Mouse (Mus musculus): ENCODE results near the gene Tspan33. TPM values are rescaled to one million over a fixed set of nuclear protein-coding genes. Genes with fewer than 3 reads are reported as not detected.

The Tspan33 gene
- polyA plus RNA-seq, 1 experiment from 2014 or later: 2.2 TPM

- 91% methylated on average over 5 of the region's 5 CpGs for WGBS
- Histone ChIP-seq H3K27ac (ENCODE audit: low read depth, low read length) (no peak overlapping the region), H3K9ac (ENCODE audit: low read length) (no peak overlapping the region), H3K27me3 (replicated peaks; ENCODE audit: control insufficient read depth, insufficient read depth, low read length) (no peaks in the 10 kb centered on the region), H3K4me3 (ENCODE audit: low read depth, low read length) (no peak overlapping the region), H3K36me3 (ENCODE audit: control insufficient read depth, insufficient read depth, low read length) (no peaks in the 10 kb centered on the region), H3K4me1 (ENCODE audit: control insufficient read depth, insufficient read depth, low read length) (no peaks in the 10 kb centered on the region; the same call in 1 of the 2 replicates), H3K9me3 (replicated peaks; ENCODE audit: control insufficient read depth, low read length) (no peaks in the 10 kb centered on the region), H3K4me2 (ENCODE audit: low read length) (no peak overlapping the region)
- no peak for ATAC-seq
- no peak for DNase-seq (ENCODE audit: low spot score)
Observed at GRCm38 (mm10) chr6:29704143-29704542, 10.1 kb downstream of the Tspan33 start.

GRCm38 (mm10) chr6:29707902-29708301, 13.9 kb downstream of the Tspan33 start:
- no peaks in the 10 kb centered on the region for H3K27me3 ChIP-seq (replicated peaks; ENCODE audit: control insufficient read depth, insufficient read depth, low read length)
- H3K36me3 ChIP-seq (ENCODE audit: control insufficient read depth, insufficient read depth, low read length): no peaks in the 10 kb centered on the region
- WGBS: 9% methylated on average over 2 of the region's 2 CpGs
- no peaks in the 10 kb centered on the region for H3K9me3 ChIP-seq (replicated peaks; ENCODE audit: control insufficient read depth, low read length)
- H3K4me2 ChIP-seq (ENCODE audit: low read length): no peak overlapping the region
- H3K27ac ChIP-seq (ENCODE audit: low read depth, low read length): peak overlapping the region; percentile 2; the same call in 1 of the 2 replicates
- H3K4me3 ChIP-seq (ENCODE audit: low read depth, low read length): no peak overlapping the region
- no peak overlapping the region for H3K9ac ChIP-seq (ENCODE audit: low read length)
- DNase-seq (ENCODE audit: low spot score): peak; percentile 53
- no peaks in the 10 kb centered on the region; the same call in 1 of the 2 replicates for H3K4me1 ChIP-seq (ENCODE audit: control insufficient read depth, insufficient read depth, low read length)
- peak; percentile 74; the same call in 1 of the 2 replicates for ATAC-seq

- H3K4me2 ChIP-seq (ENCODE audit: low read length): no peak overlapping the region
- no peaks in the 10 kb centered on the region for H3K36me3 ChIP-seq (ENCODE audit: control insufficient read depth, insufficient read depth, low read length)
- no peak for DNase-seq (ENCODE audit: low spot score)
- no peak overlapping the region for H3K27ac ChIP-seq (ENCODE audit: low read depth, low read length)
- H3K4me3 ChIP-seq (ENCODE audit: low read depth, low read length): no peak overlapping the region
- H3K9me3 ChIP-seq (replicated peaks; ENCODE audit: control insufficient read depth, low read length): no peaks in the 10 kb centered on the region
- H3K27me3 ChIP-seq (replicated peaks; ENCODE audit: control insufficient read depth, insufficient read depth, low read length): no peaks in the 10 kb centered on the region
- ATAC-seq: no peak
- WGBS: 56% methylated on average over 3 of the region's 3 CpGs
- H3K9ac ChIP-seq (ENCODE audit: low read length): no peak overlapping the region
- H3K4me1 ChIP-seq (ENCODE audit: control insufficient read depth, insufficient read depth, low read length): no peaks in the 10 kb centered on the region; the same call in 1 of the 2 replicates
Observed at GRCm38 (mm10) chr6:29711318-29711717, 17.3 kb downstream of the Tspan33 start.

- Histone ChIP-seq H3K27ac (ENCODE audit: low read depth, low read length) (no peak overlapping the region), H3K9ac (ENCODE audit: low read length) (no peak overlapping the region), H3K4me1 (ENCODE audit: control insufficient read depth, insufficient read depth, low read length) (no peaks in the 10 kb centered on the region; the same call in 1 of the 2 replicates), H3K4me3 (ENCODE audit: low read depth, low read length) (no peak overlapping the region), H3K9me3 (replicated peaks; ENCODE audit: control insufficient read depth, low read length) (no peaks in the 10 kb centered on the region), H3K4me2 (ENCODE audit: low read length) (no peak overlapping the region), H3K36me3 (ENCODE audit: control insufficient read depth, insufficient read depth, low read length) (no peaks in the 10 kb centered on the region), H3K27me3 (replicated peaks; ENCODE audit: control insufficient read depth, insufficient read depth, low read length) (no peaks in the 10 kb centered on the region)
- ATAC-seq (peak; percentile 22), DNase-seq (ENCODE audit: low spot score) (peak; percentile 87)
- WGBS: 47% methylated on average over 3 of the region's 3 CpGs
Observed at GRCm38 (mm10) chr6:29712011-29712584, 18.1 kb downstream of the Tspan33 start.

GRCm38 (mm10) chr6:29716624-29717365, 22.8 kb downstream of the Tspan33 start:
- Histone ChIP-seq H3K27ac (ENCODE audit: low read depth, low read length) (no peak overlapping the region), H3K36me3 (ENCODE audit: control insufficient read depth, insufficient read depth, low read length) (no peaks in the 10 kb centered on the region), H3K4me2 (ENCODE audit: low read length) (no peak overlapping the region), H3K27me3 (replicated peaks; ENCODE audit: control insufficient read depth, insufficient read depth, low read length) (no peaks in the 10 kb centered on the region), H3K9ac (ENCODE audit: low read length) (no peak overlapping the region), H3K4me1 (ENCODE audit: control insufficient read depth, insufficient read depth, low read length) (peaks cover 19% of the 10 kb centered on the region), H3K9me3 (replicated peaks; ENCODE audit: control insufficient read depth, low read length) (no peaks in the 10 kb centered on the region), H3K4me3 (ENCODE audit: low read depth, low read length) (no peak overlapping the region)
- ATAC-seq (no peak), DNase-seq (ENCODE audit: low spot score) (no peak)
- WGBS: 81% methylated on average over 10 of the region's 10 CpGs

- no peaks in the 10 kb centered on the region for H3K27me3 ChIP-seq (replicated peaks; ENCODE audit: control insufficient read depth, insufficient read depth, low read length)
- no peak; the same call in 1 of the 2 replicates for ATAC-seq
- H3K27ac ChIP-seq (ENCODE audit: low read depth, low read length): no peak overlapping the region
- no peak for DNase-seq (ENCODE audit: low spot score)
- no peaks in the 10 kb centered on the region for H3K9me3 ChIP-seq (replicated peaks; ENCODE audit: control insufficient read depth, low read length)
- H3K36me3 ChIP-seq (ENCODE audit: control insufficient read depth, insufficient read depth, low read length): no peaks in the 10 kb centered on the region
- 53% methylated on average over 10 of the region's 10 CpGs for WGBS
- H3K4me1 ChIP-seq (ENCODE audit: control insufficient read depth, insufficient read depth, low read length): peaks cover 19% of the 10 kb centered on the region
- peak overlapping the region; percentile 49 for H3K4me2 ChIP-seq (ENCODE audit: low read length)
- H3K4me3 ChIP-seq (ENCODE audit: low read depth, low read length): 0 out of 2 replicates have a peak overlapping the region, but pooled peaks have one; percentile 8
- peak overlapping the region; percentile 37; the same call in 1 of the 2 replicates for H3K9ac ChIP-seq (ENCODE audit: low read length)
Observed at GRCm38 (mm10) chr6:29717541-29717940, 23.5 kb downstream of the Tspan33 start.

- ATAC-seq: peak; percentile 49
- Histone ChIP-seq H3K9me3 (replicated peaks; ENCODE audit: control insufficient read depth, low read length) (no peaks in the 10 kb centered on the region), H3K4me2 (ENCODE audit: low read length) (peak overlapping the region; percentile 49), H3K27ac (ENCODE audit: low read depth, low read length) (no peak overlapping the region), H3K4me3 (ENCODE audit: low read depth, low read length) (peak overlapping the region; percentile 8; the same call in 1 of the 2 replicates), H3K4me1 (ENCODE audit: control insufficient read depth, insufficient read depth, low read length) (peaks cover 19% of the 10 kb centered on the region), H3K27me3 (replicated peaks; ENCODE audit: control insufficient read depth, insufficient read depth, low read length) (no peaks in the 10 kb centered on the region), H3K9ac (ENCODE audit: low read length) (peak overlapping the region; percentile 37), H3K36me3 (ENCODE audit: control insufficient read depth, insufficient read depth, low read length) (no peaks in the 10 kb centered on the region)
- peak; percentile 62 for DNase-seq (ENCODE audit: low spot score)
- 17% methylated on average over 14 of the region's 14 CpGs for WGBS
Observed at GRCm38 (mm10) chr6:29717952-29718521, 24.0 kb downstream of the Tspan33 start.

GRCm38 (mm10) chr6:29718894-29719329, 24.9 kb downstream of the Tspan33 start:
- Histone ChIP-seq H3K9me3 (replicated peaks; ENCODE audit: control insufficient read depth, low read length) (no peaks in the 10 kb centered on the region), H3K27ac (ENCODE audit: low read depth, low read length) (no peak overlapping the region), H3K27me3 (replicated peaks; ENCODE audit: control insufficient read depth, insufficient read depth, low read length) (no peaks in the 10 kb centered on the region), H3K36me3 (ENCODE audit: control insufficient read depth, insufficient read depth, low read length) (no peaks in the 10 kb centered on the region), H3K4me2 (ENCODE audit: low read length) (peak overlapping the region; percentile 49), H3K4me3 (ENCODE audit: low read depth, low read length) (peak overlapping the region; percentile 27), H3K9ac (ENCODE audit: low read length) (peak overlapping the region; percentile 59), H3K4me1 (ENCODE audit: control insufficient read depth, insufficient read depth, low read length) (peaks cover 19% of the 10 kb centered on the region)
- DNase-seq (ENCODE audit: low spot score) (peak; percentile 69), ATAC-seq (peak; percentile 85)
- WGBS: 1% methylated on average over 15 of the region's 15 CpGs

Measured in forebrain, embryonic 14.5 days (tissue).